Comparison of ENCODE assay signal across 29 mouse cellular contexts in genomic region chr1:88267489-88267888, GRCm38 (mm10). TPM values are rescaled to one million over a fixed set of nuclear protein-coding genes. Genes with fewer than 3 reads are reported as not detected.
A peak's percentile ranks its signal among the peaks of the same experiment; 100 is the strongest.
DNase-seq lines count a peak whose midpoint lies in the region; ATAC-seq and TF ChIP-seq lines count a peak whose summit lies in the region.
"Had no signal": no experiment of that assay in that cellular context is flagged by ENCODE, and none has a peak within 500 bp of the region (broad histone marks: within the 10 kb centered on the region; RNA-seq: fewer than 3 reads in every experiment).

No protein-coding gene starts in this region.

- no peak overlapping the region for H3K27ac ChIP-seq in hindbrain, embryonic 12.5 days
- H3K27ac ChIP-seq in hindbrain, embryonic 16.5 days (ENCODE audit: low read depth, low read length), result no peak overlapping the region
- no peak overlapping the region for H3K27ac ChIP-seq in lung, postnatal 0 days (ENCODE audit: low read length)
- H3K27ac ChIP-seq: embryonic facial prominence, embryonic 12.5 days; gastrocnemius, adult 2 months; heart, embryonic 10.5 days; layer of hippocampus, adult 2 months; liver, embryonic 14.5 days; neural tube, embryonic 13.5 days had no signal

- no peak for TF ChIP-seq CTCF in lung, postnatal 0 days (IDR thresholded peaks at IDR 0.05)

- WGBS in hindbrain, embryonic 12.5 days, result 95% methylated on average over 6 of the region's 6 CpGs
- 91% methylated on average over 6 of the region's 6 CpGs for WGBS in hindbrain, embryonic 16.5 days
- WGBS in lung, postnatal 0 days, result 89% methylated on average over 6 of the region's 6 CpGs

- no peaks in the 10 kb centered on the region for H3K27me3 ChIP-seq in hindbrain, embryonic 12.5 days
- no peaks in the 10 kb centered on the region for H3K27me3 ChIP-seq in hindbrain, embryonic 16.5 days (replicated peaks; ENCODE audit: control insufficient read depth, insufficient read depth, low read length)
- H3K27me3 ChIP-seq in lung, postnatal 0 days (replicated peaks; ENCODE audit: insufficient read depth, low read length), result no peaks in the 10 kb centered on the region
- H3K27me3 ChIP-seq: embryonic facial prominence, embryonic 12.5 days; neural tube, embryonic 13.5 days had no signal

- DNase-seq in adrenal gland, adult (ENCODE audit: inconsistent age in 2 of 2, low spot score in 1 of 2), result peak; percentile 26 to 68
- no peak for DNase-seq in adrenal gland, adult 2 months
- DNase-seq in lung, postnatal 0 days (ENCODE audit: low spot score), result no peak
- no peak for DNase-seq in lung, postnatal 36 days
- DNase-seq in urinary bladder, adult 18-20 months (ENCODE audit: low spot score in 2 of 2), result no peak
- DNase-seq: cerebellum, adult 9-10 months; gastrocnemius, adult 2 months; kidney, adult 8-10 months; kidney, postnatal 14 days; layer of hippocampus, postnatal 36 days; right cerebral cortex, postnatal 25 days had no signal

- H3K4me3 ChIP-seq in hindbrain, embryonic 12.5 days, result no peak overlapping the region
- H3K4me3 ChIP-seq in hindbrain, embryonic 16.5 days (ENCODE audit: low read length), result no peak overlapping the region
- no peak overlapping the region for H3K4me3 ChIP-seq in lung, postnatal 0 days (ENCODE audit: low read depth, low read length)
- H3K4me3 ChIP-seq: embryonic facial prominence, embryonic 12.5 days; erythroblast, embryonic 14.5 days; gastrocnemius, adult 2 months; heart, embryonic 10.5 days; layer of hippocampus, adult 2 months; neural tube, embryonic 13.5 days had no signal

- no peak for TF ChIP-seq EP300 in lung, postnatal 0 days (IDR thresholded peaks at IDR 0.05)

- ATAC-seq in hindbrain, embryonic 12.5 days (ENCODE audit: low FRiP score), result 0 out of 2 replicates have a peak, but pooled peaks have one; percentile 0
- no peak for ATAC-seq in hindbrain, embryonic 16.5 days
- peak; percentile 27 for ATAC-seq in lung, postnatal 0 days
- peak; percentile 21 for ATAC-seq in activated CD4-positive, CD25-positive, alpha-beta regulatory T cell, adult 4 months

- H3K9me3 ChIP-seq in hindbrain, embryonic 12.5 days (replicated peaks), result 0 out of 2 replicates have a peak, but pooled peaks cover 13% of the 10 kb centered on the region
- H3K9me3 ChIP-seq in hindbrain, embryonic 16.5 days (ENCODE audit: control insufficient read depth, low read length), result no peaks in the 10 kb centered on the region
- no peaks in the 10 kb centered on the region for H3K9me3 ChIP-seq in lung, postnatal 0 days (ENCODE audit: low read length)

- H3K36me3 ChIP-seq in hindbrain, embryonic 12.5 days, result peaks cover 86% of the 10 kb centered on the region
- peaks cover 76% of the 10 kb centered on the region for H3K36me3 ChIP-seq in hindbrain, embryonic 16.5 days (ENCODE audit: control insufficient read depth, insufficient read depth, low read length)
- H3K36me3 ChIP-seq in lung, postnatal 0 days (ENCODE audit: insufficient read depth, low read length), result peaks cover 76% of the 10 kb centered on the region

- H3K4me2 ChIP-seq in hindbrain, embryonic 12.5 days (replicated peaks), result no peak overlapping the region
- no peak overlapping the region for H3K4me2 ChIP-seq in hindbrain, embryonic 16.5 days (ENCODE audit: low read length)
- no peak overlapping the region for H3K4me2 ChIP-seq in lung, postnatal 0 days (replicated peaks; ENCODE audit: low read depth, low read length)
- H3K4me2 ChIP-seq: embryonic facial prominence, embryonic 12.5 days; neural tube, embryonic 13.5 days had no signal

- H3K9ac ChIP-seq in hindbrain, embryonic 12.5 days, result no peak overlapping the region
- H3K9ac ChIP-seq in hindbrain, embryonic 16.5 days (ENCODE audit: low read depth, low read length), result no peak overlapping the region
- no peak overlapping the region for H3K9ac ChIP-seq in lung, postnatal 0 days (replicated peaks; ENCODE audit: low read depth)
- H3K9ac ChIP-seq: embryonic facial prominence, embryonic 12.5 days; liver, embryonic 14.5 days; neural tube, embryonic 13.5 days had no signal

- H3K4me1 ChIP-seq in hindbrain, embryonic 12.5 days, result no peaks in the 10 kb centered on the region
- no peaks in the 10 kb centered on the region for H3K4me1 ChIP-seq in hindbrain, embryonic 16.5 days (ENCODE audit: control insufficient read depth, insufficient read depth, low read depth, low read length)
- H3K4me1 ChIP-seq in lung, postnatal 0 days (ENCODE audit: insufficient read depth, low read depth, low read length), result no peaks in the 10 kb centered on the region
- H3K4me1 ChIP-seq: embryonic facial prominence, embryonic 12.5 days had no signal

RNA-seq across cellular contexts. Expression of gene Hjurp, which starts 9.9 kb away (rescaled TPM):
- 10 to 100 TPM; 24.7 to 25.5 TPM for total RNA-seq in adrenal gland, adult 2 months (2021)
- 13.6 and 17.5 TPM in 2 replicates for polyA plus RNA-seq in adrenal gland, adult 2 months (2012; rRNA removed)
- polyA plus RNA-seq in hindbrain, embryonic 12.5 days (2016; fragmentation: Nextera tagmentation; extraction: Ambion mirVana), result 167 and 169 TPM in 2 replicates
- polyA plus RNA-seq in hindbrain, embryonic 16.5 days (2015; fragmentation: Nextera tagmentation; extraction: Ambion mirVana), result 66.4 and 80.3 TPM in 2 replicates
- 21.9 and 26.0 TPM in 2 replicates for polyA plus RNA-seq in lung, postnatal 0 days (2015; fragmentation: Nextera tagmentation; extraction: Ambion mirVana)
- polyA plus RNA-seq in activated CD4-positive, CD25-positive, alpha-beta regulatory T cell, adult 4 months (2017; shearing (Covaris generic)), result 10 to 100 TPM; 38.2 to 70.5 TPM

RNA-seq across cellular contexts. Expression of gene Trpm8, which starts 10.0 kb away (rescaled TPM):
- not detected for total RNA-seq in adrenal gland, adult 2 months (2021)
- not detected in 2 replicates for polyA plus RNA-seq in adrenal gland, adult 2 months (2012; rRNA removed)
- polyA plus RNA-seq in hindbrain, embryonic 12.5 days (2016; fragmentation: Nextera tagmentation; extraction: Ambion mirVana), result not detected in 2 replicates
- polyA plus RNA-seq in hindbrain, embryonic 16.5 days (2015; fragmentation: Nextera tagmentation; extraction: Ambion mirVana), result 0.10 and 0.14 TPM in 2 replicates
- polyA plus RNA-seq in lung, postnatal 0 days (2015; fragmentation: Nextera tagmentation; extraction: Ambion mirVana), result 0.05 TPM in 1 of 2 replicates, not detected in the other
- not detected for polyA plus RNA-seq in activated CD4-positive, CD25-positive, alpha-beta regulatory T cell, adult 4 months (2017; shearing (Covaris generic))
- total RNA-seq: gastrocnemius, adult 2 months; megakaryocyte, adult 5-6 weeks had no signal
- polyA plus RNA-seq: embryonic facial prominence, embryonic 12.5 days; erythroblast, embryonic 14.5 days; gonadal fat pad, adult 2 months; heart, postnatal 0 days; liver, embryonic 14.5 days; spleen, adult 2 months; stomach, embryonic 16.5 days; thymus, postnatal 0 days had no signal

RNA-seq across cellular contexts. Expression of gene Mroh2a, which starts 40.7 kb away (rescaled TPM):
- total RNA-seq in adrenal gland, adult 2 months (2021), result under 1 TPM in 1 of 2 experiments, not detected in 1; 0.10 TPM
- polyA plus RNA-seq in adrenal gland, adult 2 months (2012; rRNA removed), result 0.03 and 0.17 TPM in 2 replicates
- polyA plus RNA-seq in hindbrain, embryonic 12.5 days (2016; fragmentation: Nextera tagmentation; extraction: Ambion mirVana), result 1.0 and 1.3 TPM in 2 replicates
- 0.45 and 0.54 TPM in 2 replicates for polyA plus RNA-seq in hindbrain, embryonic 16.5 days (2015; fragmentation: Nextera tagmentation; extraction: Ambion mirVana)
- 0.15 and 0.43 TPM in 2 replicates for polyA plus RNA-seq in lung, postnatal 0 days (2015; fragmentation: Nextera tagmentation; extraction: Ambion mirVana)
- polyA plus RNA-seq in activated CD4-positive, CD25-positive, alpha-beta regulatory T cell, adult 4 months (2017; shearing (Covaris generic)), result 1 to 10 TPM; 1.4 to 2.5 TPM
- total RNA-seq: gastrocnemius, adult 2 months; midbrain, postnatal 0 days had no signal
- polyA plus RNA-seq: erythroblast, embryonic 14.5 days had no signal

RNA-seq across cellular contexts. Expression of gene Ugt1a1, which starts 55.7 kb away (rescaled TPM):
- 10 to 100 TPM in 1 of 2 experiments, not detected in 1; 53.5 TPM for total RNA-seq in adrenal gland, adult 2 months (2021)
- polyA plus RNA-seq in adrenal gland, adult 2 months (2012; rRNA removed), result 4.0 and 9.7 TPM in 2 replicates
- polyA plus RNA-seq in hindbrain, embryonic 12.5 days (2016; fragmentation: Nextera tagmentation; extraction: Ambion mirVana), result not detected in 2 replicates
- not detected in 2 replicates for polyA plus RNA-seq in hindbrain, embryonic 16.5 days (2015; fragmentation: Nextera tagmentation; extraction: Ambion mirVana)
- polyA plus RNA-seq in lung, postnatal 0 days (2015; fragmentation: Nextera tagmentation; extraction: Ambion mirVana), result 0.21 and 0.26 TPM in 2 replicates
- polyA plus RNA-seq in activated CD4-positive, CD25-positive, alpha-beta regulatory T cell, adult 4 months (2017; shearing (Covaris generic)), result not detected
- total RNA-seq: ES-E14; gastrocnemius, adult 2 months; layer of hippocampus, adult 2 months; layer of hippocampus, postnatal 36 days; left cerebral cortex, postnatal 25 days; midbrain, postnatal 0 days had no signal
- polyA plus RNA-seq: embryonic facial prominence, embryonic 12.5 days; erythroblast, embryonic 14.5 days; heart, embryonic 10.5 days; midbrain, postnatal 0 days; neural tube, embryonic 13.5 days had no signal

Comparison
In these comparisons a context has a peak if more than half of its experiments do, and no peak if none do; other contexts are left out.
1. DNase-seq: peak in adrenal gland, adult (2 of 2); none in adrenal gland, adult 2 months (single experiment), lung, postnatal 0 days (single experiment), lung, postnatal 36 days (single experiment) and urinary bladder, adult 18-20 months (0 of 2).